Mouse (Mus musculus) layer of hippocampus, adult 2 months (tissue): Measurements from ENCODE around the gene Pcbp4. TPM values are rescaled to one million over a fixed set of nuclear protein-coding genes. Genes with fewer than 3 reads are reported as not detected.

Source experiments
- DNase-seq, 2 experiments: peaks; one replicate each; pipeline ENCODE4 v3.0.0; 2022; ENCODE audit warnings: low spot score in 2 of 2
- H3K27ac ChIP-seq: fragments of 200-600 bp; 2 replicates; pipeline ENCODE4 v1.8.1; 2022
- H3K4me3 ChIP-seq: fragments of 200-600 bp; 2 replicates; pipeline ENCODE4 v1.8.1; 2022; ENCODE audit warnings: mild to moderate bottlenecking
- CTCF ChIP-seq: fragments of 200-600 bp; conservative IDR thresholded peaks from 2 replicates; pipeline ENCODE4 v1.8.1; 2022; ENCODE audit warnings: antibody characterized with exemption, mild to moderate bottlenecking, moderate library complexity
- total RNA-seq, 2 experiments: library from RNA; stranded (reverse); gene quantifications; 2 replicates each; pipeline ENCODE4 v1.2.3; 2021

The Pcbp4 gene
- total RNA-seq, 2 experiments from 2014 or later: 187 to 205 TPM

DNA sequence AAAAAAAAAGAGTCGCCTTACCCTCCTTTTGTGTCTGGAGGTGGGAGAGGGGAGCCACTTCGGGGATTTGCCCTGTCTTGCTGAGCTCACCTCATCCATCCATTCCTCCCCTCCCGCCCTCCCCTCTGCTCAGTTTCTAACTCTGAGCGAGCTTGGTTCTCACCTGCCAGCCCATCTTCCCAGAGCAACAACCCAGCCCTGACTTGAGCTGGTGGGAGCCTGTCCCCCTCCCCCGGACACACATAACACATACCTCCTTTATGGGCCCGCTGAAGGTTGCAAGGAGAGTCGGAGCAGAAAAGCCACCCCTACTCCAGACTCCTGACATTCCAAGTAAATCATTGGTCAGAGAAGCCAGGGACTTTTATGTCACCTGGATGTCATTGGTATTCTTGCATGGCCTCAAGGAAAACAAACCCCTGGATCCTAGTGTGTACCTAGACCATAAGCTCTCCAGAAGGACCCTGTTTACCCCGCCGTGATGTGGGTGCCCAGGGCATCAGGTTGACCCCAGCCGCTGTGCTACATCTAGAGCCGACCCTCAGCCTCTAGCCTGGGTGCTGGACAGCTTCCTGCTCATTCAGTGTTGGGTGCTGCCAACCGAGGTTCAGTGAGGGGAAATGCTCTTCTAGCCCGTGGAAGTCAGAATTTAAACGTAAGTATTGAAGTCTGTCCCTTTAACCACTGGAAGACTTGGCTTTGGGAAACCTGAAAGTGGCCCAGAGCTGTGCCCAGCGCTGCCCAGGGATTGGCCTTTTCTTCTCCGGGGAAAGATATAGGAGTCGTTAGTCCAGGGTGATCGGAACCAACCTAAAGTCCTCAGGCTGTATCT lies 31.8 kb upstream of the Pcbp4 start:
- Histone ChIP-seq H3K27ac (peak overlapping the region; percentile 84), H3K4me3 (peak overlapping the region; percentile 40)
- TF ChIP-seq CTCF: no peak
- DNase-seq: no peak

- peak; percentile 88 to 91 for DNase-seq
- Histone ChIP-seq H3K4me3 (peak overlapping the region; percentile 40), H3K27ac (peak overlapping the region; percentile 84)
- peak; percentile 96 for TF ChIP-seq CTCF
These were observed 31.3 kb upstream of the Pcbp4 start for GRCm38 (mm10) chr9:106421865-106422160.

DNA sequence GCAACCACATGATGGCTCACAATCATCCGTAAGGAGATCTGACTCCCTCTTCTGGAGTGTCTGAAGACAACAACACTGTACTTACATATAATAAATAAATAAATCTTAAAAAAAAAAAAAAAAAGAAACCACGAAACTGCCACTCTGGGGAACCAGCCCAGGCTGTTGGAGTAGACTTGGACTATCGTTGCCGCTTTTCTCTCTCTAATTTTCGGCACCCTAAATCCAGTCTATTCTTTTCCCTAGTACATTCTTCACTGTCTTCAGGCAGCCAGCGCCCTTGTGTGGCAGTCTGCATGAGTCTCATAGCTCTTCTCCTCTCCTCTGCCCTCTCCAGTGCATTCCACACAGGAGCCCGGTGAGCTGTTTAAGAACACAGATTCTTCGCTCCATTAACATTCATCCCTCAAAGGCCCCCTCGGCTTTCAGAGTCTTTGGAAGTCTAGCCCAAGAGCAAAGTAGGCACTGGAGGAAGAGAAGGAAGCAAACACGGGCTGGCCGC lies 24.3 kb upstream of the Pcbp4 start:
- peak overlapping the region; percentile 90 for H3K4me3 ChIP-seq
- no peak for DNase-seq
- peak overlapping the region; percentile 97 for H3K27ac ChIP-seq
- TF ChIP-seq CTCF: peak; percentile 45

- DNase-seq: peak; percentile 94 to 97
- no peak for TF ChIP-seq CTCF
- peak within 1 kb of the TSS; percentile 97 for H3K27ac ChIP-seq
- H3K4me3 ChIP-seq: peak within 1 kb of the TSS; percentile 90
These were observed 23.7 kb upstream of the Pcbp4 start, which contains the start of gene Rpl29 for GRCm38 (mm10) chr9:106429221-106430014. Rpl29 (plus strand) TSS chr9:106429454.

GRCm38 (mm10) chr9:106430015-106430264 lies 23.2 kb upstream of the Pcbp4 start:
- Histone ChIP-seq H3K4me3 (peak overlapping the region; percentile 90), H3K27ac (peak overlapping the region; percentile 97)
- no peak for TF ChIP-seq CTCF
- DNase-seq: no peak

- Histone ChIP-seq H3K4me3 (no peak overlapping the region), H3K27ac (no peak overlapping the region)
- TF ChIP-seq CTCF: no peak
- DNase-seq: no peak
These were observed 19.7 kb upstream of the Pcbp4 start for GRCm38 (mm10) chr9:106433389-106433788.

DNA sequence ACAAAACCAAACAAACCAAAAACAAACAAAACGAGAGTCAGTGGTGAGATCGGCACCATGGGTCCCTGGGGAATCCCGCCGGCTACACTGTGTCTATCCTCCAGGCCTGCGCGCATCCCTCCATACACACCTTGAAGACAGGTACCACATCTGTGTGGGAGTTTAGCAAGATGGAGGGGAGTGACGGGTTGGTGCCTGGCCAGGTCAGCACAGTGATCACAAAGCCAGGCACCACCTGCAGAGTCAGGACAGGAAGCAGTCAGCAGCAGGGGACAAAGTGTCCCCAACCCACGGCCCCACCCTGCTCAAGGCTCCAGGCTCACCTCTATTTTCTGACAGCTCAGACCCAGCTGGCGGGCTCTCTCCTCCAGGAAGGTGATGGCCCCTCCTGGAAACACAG lies 16.5 kb upstream of the Pcbp4 start:
- Histone ChIP-seq H3K27ac (no peak overlapping the region), H3K4me3 (no peak overlapping the region)
- no peak for TF ChIP-seq CTCF
- no peak for DNase-seq

DNA sequence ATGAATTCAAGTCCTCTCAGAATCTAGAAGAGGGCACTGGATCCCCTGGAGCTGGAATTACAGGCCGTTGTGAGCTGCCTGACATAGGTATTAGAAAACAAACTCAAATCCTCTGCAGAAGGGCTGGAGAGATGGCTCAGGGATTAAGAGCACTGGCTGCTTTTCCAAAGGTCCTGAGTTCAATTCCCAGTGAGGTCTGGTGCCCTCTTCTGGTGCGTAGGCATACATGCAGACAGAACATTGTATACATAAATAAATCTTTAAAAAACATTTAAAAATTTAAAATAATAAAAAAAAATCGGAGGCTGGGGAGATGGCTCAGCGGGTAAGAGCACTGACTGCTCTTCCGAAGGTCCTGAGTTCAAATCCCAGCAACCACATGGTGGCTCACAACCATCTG lies 10.4 kb upstream of the Pcbp4 start:
- no peak for DNase-seq

DNA sequence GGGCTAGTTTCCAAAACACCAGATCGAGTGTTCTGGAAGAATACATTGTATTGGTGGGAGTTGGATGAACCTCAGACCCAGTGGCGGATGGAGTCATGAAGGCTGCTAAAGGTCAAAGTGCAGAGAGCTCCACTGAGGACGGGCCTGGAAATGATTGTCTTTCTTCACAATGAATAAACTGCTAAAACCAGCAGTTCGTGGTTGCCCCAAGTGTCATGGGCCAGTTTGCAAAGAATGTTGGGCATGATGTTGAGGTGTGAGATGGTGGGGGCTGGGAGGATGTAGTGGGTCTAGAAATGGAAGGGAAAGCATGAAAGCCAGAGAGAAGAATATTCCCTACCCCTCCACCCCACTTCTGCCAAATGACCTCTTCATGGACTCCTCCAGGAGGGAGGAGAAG lies 8.3 kb upstream of the Pcbp4 start:
- Histone ChIP-seq H3K4me3 (no peak overlapping the region), H3K27ac (no peak overlapping the region)
- no peak for TF ChIP-seq CTCF
- no peak for DNase-seq

More for the DNA sequence above, 10.4 kb upstream of the Pcbp4 start:
- no peak overlapping the region for H3K27ac ChIP-seq
- peak; percentile 77 for TF ChIP-seq CTCF
- H3K4me3 ChIP-seq: no peak overlapping the region

- peak; percentile 89 to 93 for DNase-seq
- H3K4me3 ChIP-seq: peak within 1 kb of the TSS; percentile 80
- peak; percentile 72 for TF ChIP-seq CTCF
- H3K27ac ChIP-seq: peak within 1 kb of the TSS; percentile 93
These were observed 5.7 kb upstream of the Pcbp4 start, which contains the start of the genes Abhd14b and Abhd14a for GRCm38 (mm10) chr9:106447348-106447747. Abhd14b (plus strand) TSS chr9:106447459. Abhd14a (minus strand) TSS chr9:106447678.

DNA sequence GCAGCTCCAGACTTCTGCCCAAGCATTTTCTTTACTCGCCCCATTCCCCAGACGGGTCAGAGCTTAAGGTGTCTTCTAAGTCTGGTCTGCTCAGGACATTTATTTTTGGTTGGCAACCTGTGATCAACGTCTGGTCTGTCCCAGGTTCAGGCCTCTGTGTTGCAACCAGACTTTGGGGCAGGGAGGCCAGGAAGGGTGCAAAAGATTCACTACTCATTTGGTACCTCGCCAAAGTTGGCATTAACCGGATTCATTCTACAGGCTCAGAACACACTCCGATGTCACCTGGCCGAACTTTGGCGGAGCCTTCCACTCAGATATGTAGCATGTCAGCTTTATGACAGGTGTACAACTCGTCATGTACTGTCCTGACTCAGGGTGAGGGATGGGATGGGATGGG lies 5.1 kb upstream of the Pcbp4 start:
- peak overlapping the region; percentile 80 for H3K4me3 ChIP-seq
- no peak for DNase-seq
- no peak for TF ChIP-seq CTCF
- H3K27ac ChIP-seq: peak overlapping the region; percentile 93

DNA sequence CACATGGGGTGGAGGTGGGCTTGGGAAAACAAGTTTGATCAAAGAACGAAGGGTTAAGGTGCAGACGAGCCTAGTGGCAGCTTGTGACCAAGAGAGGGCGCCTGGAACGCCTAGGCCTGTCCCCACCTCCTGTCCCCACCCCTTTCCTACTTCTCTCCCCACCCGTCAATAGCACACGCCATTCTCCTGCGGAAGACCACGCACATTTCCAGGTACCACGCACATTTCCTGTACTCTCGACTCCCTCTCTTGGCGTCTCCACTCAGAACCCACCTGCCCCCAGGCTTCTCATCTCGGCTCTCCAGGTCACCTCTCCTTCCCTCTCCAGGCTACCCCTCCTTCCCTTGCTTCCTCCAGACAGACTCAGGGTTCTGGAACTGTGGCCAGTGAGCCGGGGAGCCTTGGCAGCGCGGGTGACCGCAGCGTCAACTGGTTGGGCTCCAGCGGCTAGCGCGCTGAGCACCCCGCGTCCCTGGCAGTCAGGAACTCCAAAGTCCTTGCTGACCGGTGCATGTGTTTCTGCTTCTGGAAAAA lies 4.5 kb upstream of the Pcbp4 start:
- Histone ChIP-seq H3K27ac (peak overlapping the region; percentile 93), H3K4me3 (peak overlapping the region; percentile 80)
- DNase-seq: peak; percentile 72 to 74
- TF ChIP-seq CTCF: peak; percentile 86

- TF ChIP-seq CTCF: no peak
- no peak for DNase-seq
- Histone ChIP-seq H3K4me3 (no peak overlapping the region), H3K27ac (peak overlapping the region; percentile 93; the same call in 1 of the 2 replicates)
These were observed 3.1 kb upstream of the Pcbp4 start for GRCm38 (mm10) chr9:106449947-106450346.
